Mouse (Mus musculus) lung, embryonic 14.5 days (tissue): ENCODE results near the gene Cdkn2aip. TPM values are rescaled to one million over a fixed set of nuclear protein-coding genes. Genes with fewer than 3 reads are reported as not detected.
A peak's percentile ranks its signal among the peaks of the same experiment; 100 is the strongest.

ENCODE experiments used
- ATAC-seq: fragments of 200-750 bp; cut with Nextera tagmentation; 2 replicates; pipeline ENCODE4 v1.8.0; 2017; ENCODE audit warnings: mild to moderate bottlenecking, moderate TSS enrichment, moderate library complexity; ENCODE audit not compliant: insufficient read depth
- DNase-seq: peaks from one replicate; pipeline ENCODE4 v3.0.0-alpha.2; 2015
- H3K27ac ChIP-seq: fragments of 300-500 bp; sonication (generic); 2 replicates; pipeline ENCODE4 v1.5.1; 2014; ENCODE audit warnings: low read depth, mild to moderate bottlenecking, moderate library complexity
- H3K27me3 ChIP-seq: fragments of 300-500 bp; sonication (generic); 2 replicates; pipeline ENCODE4 v1.6.1; 2014; ENCODE audit warnings: low read length, control low read depth; ENCODE audit not compliant: insufficient read depth
- H3K36me3 ChIP-seq: fragments of 300-500 bp; sonication (generic); 2 replicates; pipeline ENCODE4 v1.6.1; 2014; ENCODE audit warnings: control low read depth; ENCODE audit not compliant: insufficient read depth
- H3K4me1 ChIP-seq: fragments of 300-500 bp; sonication (generic); 2 replicates; pipeline ENCODE4 v1.6.1; 2014; ENCODE audit warnings: antibody characterized with exemption, control low read depth; ENCODE audit not compliant: insufficient read depth
- H3K4me2 ChIP-seq: fragments of 300-500 bp; sonication (generic); 2 replicates; pipeline ENCODE4 v1.6.1; 2014; ENCODE audit warnings: mild to moderate bottlenecking
- H3K4me3 ChIP-seq: fragments of 300-500 bp; sonication (generic); 2 replicates; pipeline ENCODE4 v1.5.1; 2014; ENCODE audit warnings: low read depth, low read length
- H3K9ac ChIP-seq: fragments of 300-500 bp; sonication (generic); 2 replicates; pipeline ENCODE4 v1.6.1; 2014
- H3K9me3 ChIP-seq: fragments of 300-500 bp; sonication (generic); 2 replicates; pipeline ENCODE4 v1.6.1; 2016; ENCODE audit warnings: low read depth, low read length, control low read depth
- CTCF ChIP-seq: IDR thresholded peaks from 2 replicates; pipeline ENCODE4 v1.5.1; 2016; ENCODE audit warnings: antibody characterized with exemption, low read depth
- WGBS: fragments of 180-500 bp; shearing (Covaris S2); extraction: QIAGEN DNeasy Blood & Tissue Kit; methylation state at CpG from one replicate; pipeline ENCODE4 v1.1.7; 2014; 5-methylcytosine and 5-hydroxymethylcytosine counted together
- polyA plus RNA-seq: library from polyadenylated mRNA; unstranded; fragments of >200 nt; fragmentation: Nextera tagmentation; extraction: Ambion mirVana; gene quantifications from 2 replicates; pipeline ENCODE4 v1.2.1, GENCODE M21; 2014

Cdkn2aip gene
- polyA plus RNA-seq, 1 experiment from 2014 or later, result 24.3 TPM

DNA sequence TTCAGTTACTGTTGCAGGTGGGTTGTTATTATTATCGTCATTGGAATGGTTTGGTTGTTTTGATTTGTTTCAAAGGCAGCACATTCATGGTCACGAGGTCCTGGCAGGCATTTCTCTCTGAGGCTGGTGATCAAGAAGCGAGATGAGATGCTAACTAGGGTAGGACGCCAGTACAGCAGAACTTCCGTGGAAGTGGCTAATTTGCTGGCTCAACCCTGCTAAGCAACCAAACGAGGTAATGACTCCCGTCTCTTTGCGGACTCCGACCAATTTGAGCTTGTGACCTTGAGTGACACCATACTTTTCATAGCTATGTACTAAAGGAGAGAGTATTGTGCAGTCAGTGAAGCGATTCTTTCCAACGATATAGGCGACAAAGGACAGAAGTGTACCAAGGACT is 32.6 kb upstream of the Cdkn2aip start:
- TF ChIP-seq CTCF, result no peak
- no peaks in the 10 kb centered on the region for H3K27me3 ChIP-seq
- H3K9ac ChIP-seq, result no peak overlapping the region
- DNase-seq, result no peak
- no peaks in the 10 kb centered on the region for H3K4me1 ChIP-seq
- H3K9me3 ChIP-seq, result no peaks in the 10 kb centered on the region
- no peak for ATAC-seq
- H3K4me2 ChIP-seq, result no peak overlapping the region
- no peaks in the 10 kb centered on the region for H3K36me3 ChIP-seq
- no peak overlapping the region for H3K4me3 ChIP-seq
- 70% methylated on average over 12 of the region's 12 CpGs for WGBS
- H3K27ac ChIP-seq, result no peak overlapping the region

DNA sequence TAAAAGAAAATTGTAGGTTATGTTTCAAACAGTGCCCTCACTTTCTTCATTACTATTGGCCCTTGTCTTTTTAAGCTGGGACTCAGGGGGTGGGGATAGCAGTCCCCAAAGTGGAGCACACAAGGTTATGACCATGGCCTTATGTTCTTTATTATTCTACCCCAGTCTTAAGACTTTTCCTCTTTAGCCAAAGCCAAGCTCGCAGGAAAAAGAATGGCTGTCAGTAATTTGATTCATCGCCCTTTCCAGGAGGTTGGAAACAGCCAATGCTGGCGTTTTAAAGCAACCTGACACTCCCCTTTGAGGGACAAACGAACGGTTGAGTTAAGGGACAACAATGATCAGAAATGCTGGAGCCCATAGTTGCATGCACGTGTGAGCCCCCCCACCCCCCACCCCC is 32.1 kb upstream of the Cdkn2aip start:
- no peak for ATAC-seq
- no peak overlapping the region for H3K4me2 ChIP-seq
- no peak for TF ChIP-seq CTCF

DNA sequence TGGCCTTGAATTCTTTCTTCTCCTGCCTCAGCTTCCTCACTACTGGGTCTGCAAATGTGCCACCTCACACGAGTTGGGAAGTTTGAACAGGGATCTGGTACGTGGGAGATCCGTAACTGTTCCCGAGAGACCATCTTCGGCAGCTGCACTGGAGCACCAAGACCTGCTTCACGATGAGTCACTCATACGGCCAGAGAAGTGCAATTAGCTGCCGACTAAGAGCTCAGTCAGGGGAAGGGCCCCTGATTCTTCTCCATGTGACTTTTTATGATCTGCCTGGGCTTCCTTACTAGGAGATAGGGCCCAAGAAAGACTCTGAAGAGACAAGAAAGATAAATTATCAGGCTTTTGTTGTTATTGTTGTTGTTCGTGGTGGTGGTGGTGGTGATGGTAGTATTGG is 31.1 kb upstream of the Cdkn2aip start:
- Histone ChIP-seq H3K27ac (no peak overlapping the region), H3K36me3 (no peaks in the 10 kb centered on the region), H3K4me2 (no peak overlapping the region), H3K9me3 (no peaks in the 10 kb centered on the region), H3K27me3 (no peaks in the 10 kb centered on the region), H3K4me3 (no peak overlapping the region), H3K4me1 (no peaks in the 10 kb centered on the region), H3K9ac (no peak overlapping the region)
- no peak for TF ChIP-seq CTCF
- ATAC-seq (no peak), DNase-seq (no peak)
- WGBS, result 74% methylated on average over 9 of the region's 9 CpGs

More for the DNA sequence above, 32.1 kb upstream of the Cdkn2aip start:
- Histone ChIP-seq H3K27ac (no peak overlapping the region), H3K36me3 (no peaks in the 10 kb centered on the region), H3K4me1 (no peaks in the 10 kb centered on the region), H3K27me3 (no peaks in the 10 kb centered on the region), H3K4me3 (no peak overlapping the region), H3K9ac (no peak overlapping the region), H3K9me3 (no peaks in the 10 kb centered on the region)
- DNase-seq, result no peak
- WGBS, result 23% methylated on average over 6 of the region's 6 CpGs

DNA sequence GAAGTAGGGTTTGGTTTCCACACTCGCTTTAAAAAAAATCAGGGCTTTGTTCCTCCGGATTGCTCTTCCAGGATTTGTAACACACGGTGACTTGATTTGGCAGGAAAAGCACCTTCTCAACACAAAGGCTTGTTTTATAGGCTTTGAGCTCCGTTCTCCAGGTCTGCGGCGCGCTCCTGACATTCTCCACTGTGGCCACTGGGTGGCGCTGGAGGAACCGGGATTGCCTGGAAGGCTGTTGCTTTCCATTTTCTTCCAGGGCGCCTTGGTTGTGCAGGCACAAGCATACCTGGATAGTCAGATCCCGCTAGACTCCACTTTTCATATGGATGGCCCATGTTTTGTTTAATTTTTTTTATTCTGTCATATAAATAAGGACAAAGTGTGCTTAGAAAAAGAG is 29.7 kb upstream of the Cdkn2aip start:
- peak; percentile 95 for TF ChIP-seq CTCF
- Histone ChIP-seq H3K27me3 (no peaks in the 10 kb centered on the region), H3K27ac (no peak overlapping the region), H3K9me3 (no peaks in the 10 kb centered on the region), H3K36me3 (no peaks in the 10 kb centered on the region), H3K4me2 (peak overlapping the region; percentile 45), H3K9ac (no peak overlapping the region), H3K4me3 (no peak overlapping the region), H3K4me1 (no peaks in the 10 kb centered on the region)
- DNase-seq (peak; percentile 91), ATAC-seq (peak; percentile 52; the same call in 1 of the 2 replicates)
- WGBS, result 9% methylated on average over 11 of the region's 11 CpGs

DNA sequence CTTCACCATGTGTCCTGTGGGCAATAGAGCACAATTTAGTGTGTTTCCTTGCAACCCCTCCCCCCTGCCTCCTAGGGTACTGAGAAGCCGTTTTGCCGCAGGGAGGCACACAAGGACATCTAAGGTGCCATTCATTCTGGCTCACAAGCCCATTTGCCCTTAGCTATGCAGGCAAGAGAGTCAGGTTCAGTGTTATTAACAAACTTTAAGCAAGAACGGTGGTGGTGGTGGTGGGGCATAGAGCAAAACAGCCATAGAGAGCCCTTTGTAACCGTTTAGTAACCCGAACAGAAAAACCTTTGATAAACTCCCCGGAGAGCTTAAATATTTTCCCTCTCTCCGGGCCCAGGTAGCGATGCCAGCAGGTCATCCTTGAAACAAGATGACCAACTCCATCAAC is 29.3 kb upstream of the Cdkn2aip start:
- Histone ChIP-seq H3K9me3 (no peaks in the 10 kb centered on the region), H3K9ac (no peak overlapping the region), H3K27me3 (no peaks in the 10 kb centered on the region), H3K4me1 (no peaks in the 10 kb centered on the region), H3K4me3 (no peak overlapping the region), H3K27ac (no peak overlapping the region), H3K4me2 (peak overlapping the region; percentile 45), H3K36me3 (no peaks in the 10 kb centered on the region)
- WGBS, result 34% methylated on average over 8 of the region's 8 CpGs
- ATAC-seq, result no peak
- TF ChIP-seq CTCF, result no peak
- DNase-seq, result no peak

DNA sequence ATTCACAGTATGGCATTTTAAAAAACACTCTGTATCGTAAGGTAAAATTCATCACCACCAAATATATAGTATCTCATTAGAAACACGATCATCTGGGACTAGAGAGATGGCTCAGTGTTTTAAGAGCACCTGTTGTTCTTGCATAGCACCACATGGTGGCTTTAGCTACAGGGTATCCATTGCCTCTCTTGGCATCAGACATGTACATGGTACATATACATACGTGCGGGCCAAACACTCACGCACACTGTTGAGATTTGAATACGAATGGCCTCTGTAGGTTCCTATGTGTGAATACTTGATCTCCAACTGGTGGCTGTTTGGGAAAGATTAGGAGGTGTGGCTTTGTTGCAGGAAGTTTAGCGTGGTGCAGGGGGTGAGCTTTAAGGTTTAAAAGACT is 28.6 kb upstream of the Cdkn2aip start:
- WGBS, result 76% methylated on average over 7 of the region's 7 CpGs
- no peak overlapping the region for H3K4me2 ChIP-seq
- H3K27ac ChIP-seq, result no peak overlapping the region
- no peaks in the 10 kb centered on the region for H3K27me3 ChIP-seq
- no peak for TF ChIP-seq CTCF
- DNase-seq (no peak), ATAC-seq (no peak)
- H3K9ac ChIP-seq, result no peak overlapping the region
- H3K4me3 ChIP-seq, result no peak overlapping the region
- no peaks in the 10 kb centered on the region for H3K36me3 ChIP-seq
- no peaks in the 10 kb centered on the region for H3K4me1 ChIP-seq
- no peaks in the 10 kb centered on the region for H3K9me3 ChIP-seq

DNA sequence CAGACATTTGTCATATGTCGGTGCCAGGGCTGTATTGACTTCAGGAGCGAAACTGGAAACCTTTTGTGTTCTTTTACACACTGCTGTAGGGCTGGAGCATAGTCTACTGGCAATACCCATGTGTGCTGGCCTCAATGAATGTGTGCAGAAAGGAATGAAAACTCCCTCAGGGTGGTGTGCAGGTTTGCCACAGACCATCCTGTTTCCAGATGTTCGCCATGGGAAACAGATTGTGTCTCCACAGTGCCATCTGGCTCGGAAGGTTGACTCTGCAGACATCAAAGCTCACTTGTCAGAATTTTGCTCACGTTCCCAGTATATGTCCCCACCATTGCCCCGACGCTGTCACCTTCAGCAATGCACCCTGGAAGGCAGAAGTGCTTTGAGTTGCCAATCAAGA is 23.4 kb upstream of the Cdkn2aip start:
- Histone ChIP-seq H3K27me3 (no peaks in the 10 kb centered on the region), H3K36me3 (no peaks in the 10 kb centered on the region), H3K4me1 (no peaks in the 10 kb centered on the region), H3K4me3 (no peak overlapping the region), H3K27ac (no peak overlapping the region), H3K9me3 (no peaks in the 10 kb centered on the region), H3K4me2 (no peak overlapping the region), H3K9ac (no peak overlapping the region)
- no peak for ATAC-seq
- 55% methylated on average over 7 of the region's 7 CpGs for WGBS
- no peak for DNase-seq
- no peak for TF ChIP-seq CTCF

DNA sequence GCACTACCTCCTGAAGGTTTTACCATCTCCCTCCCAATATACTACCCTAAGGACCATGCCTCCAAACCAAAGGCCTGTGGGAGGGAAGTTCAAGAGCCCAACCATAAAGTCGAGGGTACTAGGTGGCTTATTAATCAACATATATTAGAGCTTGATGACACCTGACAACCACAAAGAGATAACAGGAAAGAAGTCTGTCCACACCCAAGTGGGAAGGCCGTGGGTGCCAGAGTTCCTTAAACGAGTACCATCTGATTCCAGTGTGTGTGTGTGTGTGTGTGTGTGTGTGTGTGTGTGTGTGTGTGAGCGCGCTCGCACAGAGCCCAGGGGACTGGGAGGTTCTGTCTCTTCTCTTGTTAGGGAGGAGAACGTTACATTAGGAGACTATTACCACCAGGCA is 15.6 kb upstream of the Cdkn2aip start:
- 67% methylated on average over 7 of the region's 7 CpGs for WGBS
- Histone ChIP-seq H3K27me3 (no peaks in the 10 kb centered on the region), H3K4me2 (no peak overlapping the region), H3K27ac (no peak overlapping the region), H3K9me3 (no peaks in the 10 kb centered on the region), H3K4me3 (no peak overlapping the region), H3K9ac (no peak overlapping the region), H3K36me3 (no peaks in the 10 kb centered on the region), H3K4me1 (no peaks in the 10 kb centered on the region)
- DNase-seq (no peak), ATAC-seq (no peak)
- TF ChIP-seq CTCF, result no peak
